Mouse (Mus musculus) cerebellum, adult 2 months (tissue): ENCODE data around the gene Iqcb1.

Experiments used
- CTCF ChIP-seq: fragments of 200-500 bp; IDR thresholded peaks from 2 replicates; pipeline ENCODE4 v1.5.1; 2011; ENCODE audit warnings: low read depth, mild to moderate bottlenecking, control low read depth, low read length, moderate library complexity, borderline replicate concordance; ENCODE audit not compliant: insufficient read depth
- POLR2A ChIP-seq: fragments of 200-500 bp; IDR thresholded peaks from 2 replicates; pipeline ENCODE4 v1.6.1; 2011; ENCODE audit warnings: low read length, control low read depth, borderline replicate concordance; ENCODE audit not compliant: insufficient read depth

GRCm38 (mm10) chr16:36912311-36912710 lies 84.1 kb downstream of the Iqcb1 start:
- TF ChIP-seq POLR2A (no peak), CTCF (no peak)
